Mouse (Mus musculus) G1E (cell line): Measurements from ENCODE around the gene Dock7.

ENCODE experiments used
- CTCF ChIP-seq: IDR thresholded peaks from 2 replicates; pipeline ENCODE4 v1.5.1; 2012; ENCODE audit warnings: low read depth, low read length, inconsistent platforms, mixed read lengths
- TAL1 ChIP-seq: conservative IDR thresholded peaks from 2 replicates; pipeline ENCODE4 v1.6.1; 2012; ENCODE audit warnings: low read depth, low read length, inconsistent platforms, mixed read lengths

DNA sequence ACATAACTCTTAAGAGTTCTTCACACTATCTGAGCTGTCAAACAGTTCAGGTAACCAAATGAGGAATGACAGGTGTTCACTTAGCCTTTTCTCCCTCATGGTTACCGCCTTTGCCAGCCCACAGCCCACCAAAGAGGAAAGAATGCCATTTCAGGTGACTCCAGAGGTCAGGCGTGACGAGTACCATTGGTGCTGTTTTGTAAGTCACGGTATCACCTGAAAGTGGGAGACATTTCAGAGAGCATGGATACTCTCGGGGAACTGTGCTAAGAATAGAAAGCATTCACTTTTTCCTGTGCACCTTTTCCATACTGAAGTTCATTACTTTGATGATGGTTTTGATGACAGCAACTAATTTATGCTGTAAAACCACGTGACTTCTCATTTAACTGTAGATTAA lies 184.7 kb downstream of the Dock7 start:
- no peak for TF ChIP-seq CTCF
- no peak for TF ChIP-seq TAL1
